Mouse (Mus musculus): ENCODE measurements around the gene Olfr312.
A peak's percentile ranks its signal among the peaks of the same experiment; 100 is the strongest.

Olfr312 gene

DNA sequence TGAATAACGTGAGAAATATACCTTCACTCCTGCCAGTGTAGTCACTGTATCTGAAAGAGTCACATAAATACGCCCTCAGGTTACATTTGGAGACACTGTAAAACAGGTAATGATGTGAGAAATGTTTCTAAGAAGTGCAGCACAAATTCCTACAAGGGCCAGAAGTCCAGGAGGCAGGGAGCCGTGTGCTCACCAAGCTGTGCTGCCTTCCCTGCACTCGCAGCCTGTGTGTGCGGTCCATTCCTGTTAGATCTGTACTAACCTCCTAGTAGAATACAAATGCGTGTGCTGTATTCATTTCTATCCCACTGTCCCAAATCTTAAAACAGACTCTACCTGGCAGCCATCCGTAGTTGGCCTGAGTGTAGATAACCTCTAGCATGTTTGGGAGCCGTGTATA is 31.7 kb downstream of the Olfr312 start:
- DNase-seq (ENCODE audit: low spot score): no peak

GRCm38 (mm10) chr11:58867039-58867953 is 38.3 kb downstream of the Olfr312 start, which contains the start of gene 2810021J22Rik:
Gene 2810021J22Rik, plus strand, starts transcription at chr11:58867216.
- peak; percentile 87 for DNase-seq (ENCODE audit: low spot score)

GRCm38 (mm10) chr11:58867954-58868330 is 38.9 kb downstream of the Olfr312 start:
- no peak for DNase-seq (ENCODE audit: low spot score)

DNA sequence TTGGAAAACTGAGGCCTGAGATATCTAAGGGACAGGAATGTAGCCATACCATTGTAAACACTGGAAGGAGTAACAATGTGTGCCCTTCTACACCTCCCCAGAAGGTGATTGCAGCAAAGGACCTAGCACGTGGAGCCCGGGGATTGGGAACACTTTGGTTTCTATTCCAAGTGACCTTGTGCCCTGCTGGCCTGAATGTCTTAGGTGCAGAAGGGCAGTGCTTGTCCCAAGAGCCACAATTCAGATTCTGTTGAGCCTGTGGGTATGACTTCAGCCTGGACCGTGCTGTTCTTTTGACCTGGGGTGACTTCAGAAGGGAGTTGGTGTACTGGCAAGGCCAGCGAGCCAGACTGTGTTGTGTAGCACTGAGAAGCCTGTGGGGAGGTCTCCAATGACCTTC is 41.9 kb downstream of the Olfr312 start:
- DNase-seq (ENCODE audit: low spot score): no peak

DNA sequence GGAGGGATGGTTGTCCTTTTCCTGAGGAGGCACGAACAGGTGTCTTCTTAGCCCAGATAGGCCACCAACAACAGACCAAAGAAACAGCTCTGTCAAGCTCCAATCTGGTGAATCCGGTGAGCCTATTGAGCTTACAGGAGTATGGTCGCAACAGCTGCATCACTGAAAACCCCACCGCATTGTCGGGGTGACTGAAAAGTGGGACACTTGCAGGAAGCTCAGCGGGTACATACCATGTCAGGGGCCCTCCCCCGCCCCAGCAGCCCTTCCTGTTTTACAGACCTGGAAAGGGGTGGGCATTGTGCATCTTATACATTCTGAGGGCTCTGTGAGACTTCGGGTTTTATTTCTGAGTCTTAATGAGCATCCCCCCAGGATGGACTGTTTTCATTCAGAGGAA is 54.7 kb downstream of the Olfr312 start:
- no peak for DNase-seq (ENCODE audit: low spot score)
